Mouse (Mus musculus) megakaryocyte-erythroid progenitor cell, adult 5-6 weeks (primary cell): ENCODE measurements around the gene Enho. TPM values are rescaled to one million over a fixed set of nuclear protein-coding genes. Genes with fewer than 3 reads are reported as not detected.

Source experiments
- ATAC-seq: replicated peaks from 2 replicates; pipeline ENCODE4 v1.8.0; 2016; ENCODE audit warnings: mild to moderate bottlenecking, inconsistent platforms; ENCODE audit not compliant: severe bottlenecking, poor library complexity, low FRiP score, low TSS enrichment
- total RNA-seq, 2 experiments: library from RNA; stranded (forward) in 1 of 2; stranded (reverse) in 1 of 2; fragments of 200-1000, 215-1000 nt in 1 of 2; fragments of >200 nt in 1 of 2; fragmentation: Nextera tagmentation in 1 of 2; gene quantifications; 2 replicates each; pipeline ENCODE4 v1.2.3; 2014 to 2017

Gene Enho
- total RNA-seq, 2 experiments from 2014 or later: not detected

- no peak for ATAC-seq
Observed at GRCm38 (mm10) chr4:41665009-41665675, 25.0 kb upstream of the Enho start.

- no peak for ATAC-seq
Observed at GRCm38 (mm10) chr4:41664533-41664932, 24.4 kb upstream of the Enho start.

GRCm38 (mm10) chr4:41663614-41664013, 23.5 kb upstream of the Enho start:
- ATAC-seq: no peak

GRCm38 (mm10) chr4:41662723-41663122, 22.6 kb upstream of the Enho start:
- no peak for ATAC-seq

GRCm38 (mm10) chr4:41660851-41661430, 20.8 kb upstream of the Enho start:
- ATAC-seq: no peak

- ATAC-seq: no peak
Observed at GRCm38 (mm10) chr4:41659556-41659955, 19.4 kb upstream of the Enho start.

GRCm38 (mm10) chr4:41658566-41659384, 18.7 kb upstream of the Enho start:
- no peak for ATAC-seq

- no peak for ATAC-seq
Observed at GRCm38 (mm10) chr4:41655525-41655924, 15.4 kb upstream of the Enho start.

GRCm38 (mm10) chr4:41654217-41654616, 14.1 kb upstream of the Enho start:
- ATAC-seq: no peak

- no peak for ATAC-seq
Observed at GRCm38 (mm10) chr4:41653730-41654129, 13.6 kb upstream of the Enho start.

- peak; percentile 66 for ATAC-seq
Observed at GRCm38 (mm10) chr4:41653296-41653695, 13.2 kb upstream of the Enho start.

GRCm38 (mm10) chr4:41648627-41649026, 8.5 kb upstream of the Enho start:
- peak; percentile 54; the same call in 1 of the 2 replicates for ATAC-seq

GRCm38 (mm10) chr4:41648157-41648556, 8.0 kb upstream of the Enho start:
- no peak for ATAC-seq

- ATAC-seq: peak; percentile 69
Observed at GRCm38 (mm10) chr4:41645488-41645887, 5.4 kb upstream of the Enho start.

- no peak for ATAC-seq
Observed at GRCm38 (mm10) chr4:41641199-41641822, 1.2 kb upstream of the Enho start.

- ATAC-seq: no peak
Observed at GRCm38 (mm10) chr4:41639214-41639841, 796 bp downstream of the Enho start.

- ATAC-seq: no peak
Observed at GRCm38 (mm10) chr4:41638828-41639213, 1.3 kb downstream of the Enho start.

GRCm38 (mm10) chr4:41638186-41638731, 1.9 kb downstream of the Enho start:
- ATAC-seq: no peak

- no peak for ATAC-seq
Observed at GRCm38 (mm10) chr4:41636882-41637635, 3.1 kb downstream of the Enho start.
